Mouse (Mus musculus) v-Abl transformed pro-B cells (cell line): Measurements from ENCODE around the gene Shisa8.

ENCODE experiments used
- in situ Hi-C, 2 experiments: fragments of 400-800 bp; cut with MboI; formaldehyde crosslinking; loops; one replicate each; pipeline ENCODE4 v1.15.1; 2025; ENCODE audit not compliant: unreplicated experiment in 2 of 2

Gene Shisa8

DNA sequence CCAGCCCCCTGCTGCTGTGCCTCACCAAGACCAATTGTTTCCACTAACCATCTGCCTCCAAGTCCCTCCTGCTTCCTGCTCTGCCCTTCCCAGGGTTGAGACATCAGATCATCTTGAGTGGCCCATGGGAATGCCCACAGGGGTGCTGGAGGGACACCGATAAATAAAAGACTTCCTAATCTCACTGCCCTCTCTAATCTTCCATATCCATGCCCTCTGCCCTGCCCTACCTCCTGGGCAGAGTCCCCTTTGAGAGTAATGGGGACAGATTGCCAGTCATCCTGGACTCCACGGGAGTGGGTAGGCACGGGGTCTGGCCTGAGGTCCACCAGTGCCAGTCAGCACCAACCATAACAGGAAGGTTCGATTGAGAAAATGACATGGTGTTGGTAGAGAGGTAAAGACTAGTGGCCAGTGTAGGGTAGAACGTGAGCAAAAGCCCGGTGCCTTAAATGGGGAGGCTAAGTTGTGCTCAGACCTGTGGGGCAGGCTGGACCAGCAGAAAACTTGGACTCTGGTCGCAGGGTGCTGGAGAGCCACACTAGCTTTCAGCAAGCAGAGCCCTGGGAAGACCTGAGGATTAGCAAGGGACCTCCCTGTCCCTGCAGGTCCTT, 12.1 kb upstream of the Shisa8 start:
- in situ Hi-C loops: loop anchor here (5.0 kb wide), 2 partner anchors 37 to 82 kb away; no protein-coding TSS in a partner anchor

DNA sequence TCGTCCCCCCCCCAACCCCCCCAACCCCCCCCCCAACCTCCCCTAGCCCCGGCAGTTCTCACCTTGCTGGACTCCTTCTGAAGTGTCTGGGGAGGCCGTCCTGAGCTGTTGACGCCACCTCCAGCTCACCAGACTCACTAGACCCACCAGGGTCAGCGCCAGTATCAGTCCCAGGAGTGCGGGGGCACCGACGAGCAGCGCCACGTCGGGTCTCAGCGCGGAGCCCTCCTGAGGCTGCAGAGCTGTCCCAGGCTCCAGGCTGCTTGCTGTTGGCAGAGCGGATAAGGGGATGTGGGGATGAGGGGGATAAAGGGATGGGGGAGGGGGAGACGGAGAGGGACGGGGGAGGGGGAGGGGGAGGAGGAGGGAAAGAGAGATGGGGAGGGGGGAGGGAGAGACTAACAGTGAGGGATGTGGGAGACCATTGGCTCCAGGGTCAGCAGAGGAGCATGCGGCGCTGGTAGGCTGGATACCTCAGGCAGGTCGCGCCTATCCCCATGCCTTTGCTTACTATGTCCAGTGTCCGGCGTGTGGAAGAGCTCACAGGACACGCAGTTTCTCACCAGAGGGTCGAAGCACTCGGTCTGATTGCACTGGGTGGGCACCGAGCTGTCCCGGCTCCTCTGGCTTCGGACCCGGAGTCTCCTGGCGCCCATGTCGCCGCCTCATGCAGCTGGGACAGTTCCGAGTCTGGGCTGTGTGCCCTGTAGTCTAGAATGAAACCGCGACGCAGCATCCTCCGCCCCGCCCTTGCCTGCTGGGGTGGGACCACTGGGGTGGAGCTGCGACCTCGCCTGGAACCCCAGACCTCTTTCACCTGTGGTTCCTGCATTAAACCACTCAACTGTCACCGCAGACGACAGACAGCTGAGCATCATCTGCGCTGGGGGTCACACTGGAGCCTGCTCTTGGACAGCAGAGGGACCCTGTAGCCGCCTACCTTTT, 11.3 kb upstream of the Shisa8 start, which contains the start of gene Tnfrsf13c:
Tnfrsf13c (minus strand) TSS at position 713 of the 945 bp plus-strand sequence.
- in situ Hi-C loops: loop anchor here in 1 of 2 experiments (5.0 kb wide), 1 partner anchor 37 kb away; no protein-coding TSS in a partner anchor

DNA sequence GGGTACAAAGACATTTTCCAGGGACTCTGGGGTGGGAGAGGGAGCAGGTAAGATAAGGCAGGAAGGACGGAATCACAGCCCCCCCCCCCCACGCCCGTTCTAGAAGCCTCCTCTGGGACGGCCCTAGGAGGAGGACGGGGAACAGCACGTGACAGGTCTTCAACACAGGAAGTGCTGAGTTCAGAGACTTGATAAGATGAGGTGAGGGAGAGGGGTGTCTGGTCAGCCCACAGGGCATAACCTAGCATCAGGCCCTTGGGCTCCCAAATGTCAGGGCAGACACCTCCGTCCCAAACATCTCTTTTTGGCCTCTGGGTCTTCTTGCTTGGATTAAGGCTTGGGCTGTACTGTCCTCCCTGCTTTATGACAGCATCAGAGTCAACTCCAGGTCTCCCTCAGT, 10.6 kb upstream of the Shisa8 start:
- in situ Hi-C loops: loop anchor here in 1 of 2 experiments (5.0 kb wide), 1 partner anchor 36 kb away; no protein-coding TSS in a partner anchor

- in situ Hi-C loops: loop anchor here in 1 of 2 experiments (5.0 kb wide), 1 partner anchor 34 kb away; no protein-coding TSS in a partner anchor
Measured at GRCm38 (mm10) chr15:82221104-82221860, 8.7 kb upstream of the Shisa8 start.

DNA sequence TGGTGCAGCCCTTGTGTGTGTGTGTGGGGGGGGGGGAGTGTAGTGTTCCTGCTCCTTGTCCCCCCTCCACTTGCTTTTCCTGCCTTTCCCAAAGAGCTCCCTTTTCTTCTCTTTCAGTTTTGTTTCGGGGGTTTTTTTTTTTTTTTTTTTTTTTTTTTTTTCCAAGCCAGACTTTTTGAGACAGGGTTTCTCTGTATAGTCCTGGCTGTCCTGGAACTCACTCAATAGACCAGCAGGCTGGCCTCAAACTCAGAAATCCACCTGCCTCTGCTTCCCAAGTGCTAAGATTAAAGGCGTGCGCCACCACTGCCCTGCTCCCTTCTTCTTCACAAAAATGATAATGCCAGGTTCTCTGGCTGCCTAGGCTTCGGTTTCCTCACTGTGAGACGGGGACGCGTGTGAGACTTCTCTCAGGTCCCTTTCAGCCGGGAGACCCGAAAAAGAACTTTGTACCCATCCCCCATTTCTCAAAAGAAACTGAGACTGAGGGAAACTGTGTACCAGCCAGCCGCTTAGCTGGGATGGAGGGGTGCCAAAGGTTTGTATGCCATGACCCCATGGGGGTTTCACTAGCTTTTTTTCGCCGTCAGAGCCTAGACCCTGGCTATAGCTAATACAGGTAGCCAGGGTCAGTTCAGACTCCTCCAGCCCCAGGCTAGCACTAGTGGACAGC, 7.5 kb upstream of the Shisa8 start:
- in situ Hi-C loops: loop anchor here in 1 of 2 experiments (5.0 kb wide), 1 partner anchor 33 kb away; no protein-coding TSS in a partner anchor

DNA sequence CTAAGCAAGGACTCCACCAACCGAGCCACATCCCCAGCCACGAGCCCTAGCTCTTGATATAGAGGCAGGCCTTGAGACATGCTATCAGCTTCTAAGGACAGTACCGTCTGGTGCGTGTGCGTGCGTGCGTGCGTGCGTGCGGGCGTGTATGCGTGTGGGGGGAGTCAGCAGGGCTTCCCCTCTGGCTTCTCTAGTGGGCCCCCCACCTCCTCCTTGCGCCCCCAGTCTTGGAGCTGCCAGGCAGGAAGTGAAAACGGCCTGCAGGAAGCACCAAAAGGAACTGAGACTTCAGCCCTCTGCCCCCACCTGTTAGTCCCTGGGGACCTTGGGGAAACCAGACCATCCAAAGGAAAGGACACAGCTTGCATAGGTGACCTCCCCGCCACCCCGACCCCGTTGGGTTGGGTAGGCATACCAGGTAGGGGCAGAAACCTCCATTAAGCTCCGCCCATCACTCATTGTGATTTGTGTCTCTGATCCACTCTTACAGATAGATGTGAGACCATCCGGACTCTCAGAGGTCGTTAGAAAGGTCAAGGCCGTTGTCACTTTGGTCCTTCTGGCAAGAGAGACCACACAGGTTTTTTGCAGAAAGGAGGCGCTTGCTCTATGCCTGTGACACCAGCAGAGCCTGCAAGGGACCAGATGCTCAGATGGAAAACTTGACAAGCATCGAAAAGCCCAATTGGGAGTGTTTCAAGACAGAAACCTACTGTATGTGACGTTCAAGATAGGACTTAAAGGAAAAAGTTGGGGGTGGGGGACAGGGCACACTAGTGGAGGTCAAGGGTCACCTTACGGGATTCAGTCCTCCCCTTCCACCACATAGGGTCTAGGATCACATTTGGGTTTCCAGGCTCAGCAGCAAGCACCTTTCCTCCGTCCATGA, 6.4 kb upstream of the Shisa8 start:
- in situ Hi-C loops: no loop called here

GRCm38 (mm10) chr15:82217980-82218379, 5.4 kb upstream of the Shisa8 start:
- in situ Hi-C loops: no loop called here

DNA sequence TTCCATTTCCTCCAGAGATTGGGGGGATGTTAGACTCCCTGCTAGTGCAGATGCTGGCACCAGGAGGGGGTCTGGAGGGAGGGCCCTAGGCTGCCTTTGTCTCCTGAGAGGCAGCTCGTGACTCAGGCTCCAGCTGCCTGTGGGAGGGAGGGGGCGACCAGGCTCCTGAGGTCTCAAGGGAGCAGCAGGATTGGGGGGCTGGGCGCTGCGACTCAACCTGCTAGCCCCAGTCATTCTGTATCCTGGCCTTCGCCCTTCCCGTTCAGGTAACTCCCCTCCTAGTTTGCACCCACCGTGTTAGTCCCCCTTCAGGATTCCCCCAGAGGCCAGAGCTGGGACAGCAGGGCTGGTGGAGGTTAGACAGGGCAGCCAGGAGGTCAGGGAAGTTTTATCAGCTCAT, 4.4 kb upstream of the Shisa8 start:
- in situ Hi-C loops: no loop called here

DNA sequence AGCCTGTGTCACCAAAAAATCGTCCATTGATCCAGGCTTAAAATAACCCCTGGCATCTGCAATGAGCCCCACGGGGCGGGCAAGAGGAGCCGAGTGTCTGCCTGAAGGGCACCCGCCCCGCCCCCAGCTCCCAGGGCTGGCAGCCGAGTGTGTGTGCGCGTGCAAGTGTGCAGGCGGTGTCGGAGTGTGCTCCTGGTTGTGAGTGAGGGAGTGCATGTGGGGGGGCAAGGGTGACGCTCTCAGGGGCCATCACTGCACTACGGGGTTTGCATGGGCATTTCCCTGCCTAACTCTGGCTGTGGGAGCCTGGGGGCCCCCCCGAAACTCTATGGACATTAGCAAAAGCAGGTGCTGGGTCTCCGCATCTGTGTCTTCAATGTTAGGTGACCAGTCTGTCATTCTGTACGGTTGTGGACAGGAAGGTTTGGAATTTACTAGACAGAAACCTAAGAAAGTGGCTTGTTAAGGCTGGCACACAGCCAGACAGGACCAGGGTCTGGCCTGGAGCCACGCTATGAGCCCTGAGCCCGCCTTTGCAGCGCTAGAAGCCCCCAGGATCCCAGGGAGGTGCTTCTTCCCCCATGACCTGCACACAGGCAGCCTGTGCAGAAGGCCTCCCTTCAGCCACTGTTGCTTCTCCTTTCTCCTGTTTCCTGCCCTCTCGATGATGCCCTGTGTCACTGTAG, 3.7 kb upstream of the Shisa8 start:
- in situ Hi-C loops: no loop called here

- in situ Hi-C loops: no loop called here
Measured at GRCm38 (mm10) chr15:82215332-82216046, 2.9 kb upstream of the Shisa8 start.

- in situ Hi-C loops: no loop called here
Measured at GRCm38 (mm10) chr15:82213222-82213621, 607 bp upstream of the Shisa8 start.

DNA sequence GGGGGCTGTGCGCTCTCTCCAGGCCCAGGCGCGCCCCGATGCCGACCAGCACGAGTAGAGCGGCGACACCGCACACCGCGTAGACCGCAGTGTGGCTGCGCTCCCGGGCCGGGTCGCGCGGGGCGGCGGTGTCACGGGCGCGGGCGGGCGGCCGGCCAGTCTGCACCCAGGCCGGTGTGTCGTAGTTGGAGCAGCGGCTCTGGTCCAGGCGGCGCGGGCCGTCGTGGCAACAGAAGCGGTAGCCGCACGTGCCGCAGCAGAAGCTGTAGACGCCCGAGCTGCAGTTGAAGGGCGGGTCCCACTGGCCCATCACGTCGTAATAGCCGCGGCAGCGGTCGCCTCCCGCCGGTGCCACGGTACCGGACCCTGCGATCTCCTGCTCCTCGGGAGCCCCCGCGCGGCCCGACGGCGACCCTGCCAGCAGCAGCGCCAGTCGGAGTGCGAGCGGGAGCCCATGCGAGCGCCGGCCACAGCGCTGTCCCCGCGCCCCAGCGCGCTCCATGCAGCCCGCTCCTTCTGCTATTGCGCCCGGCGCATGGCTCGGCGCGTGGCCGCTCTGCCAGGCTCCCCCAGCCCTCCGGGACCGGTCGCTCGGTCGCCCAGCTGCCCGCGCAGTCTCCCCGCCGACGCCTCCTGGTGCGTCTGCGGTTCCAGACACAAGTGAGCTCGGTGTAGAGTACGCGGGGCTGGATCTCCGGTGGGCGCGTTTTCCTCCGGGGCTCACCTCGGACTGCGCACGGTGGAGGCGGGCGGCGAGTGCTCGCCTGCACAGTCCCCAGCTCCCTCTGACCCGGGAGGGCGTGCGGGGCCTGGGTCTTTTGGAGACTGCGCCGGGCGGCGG, 484 bp downstream of the Shisa8 start:
- in situ Hi-C loops: no loop called here

- in situ Hi-C loops: no loop called here
Measured at GRCm38 (mm10) chr15:82211281-82211680, 1.3 kb downstream of the Shisa8 start.

DNA sequence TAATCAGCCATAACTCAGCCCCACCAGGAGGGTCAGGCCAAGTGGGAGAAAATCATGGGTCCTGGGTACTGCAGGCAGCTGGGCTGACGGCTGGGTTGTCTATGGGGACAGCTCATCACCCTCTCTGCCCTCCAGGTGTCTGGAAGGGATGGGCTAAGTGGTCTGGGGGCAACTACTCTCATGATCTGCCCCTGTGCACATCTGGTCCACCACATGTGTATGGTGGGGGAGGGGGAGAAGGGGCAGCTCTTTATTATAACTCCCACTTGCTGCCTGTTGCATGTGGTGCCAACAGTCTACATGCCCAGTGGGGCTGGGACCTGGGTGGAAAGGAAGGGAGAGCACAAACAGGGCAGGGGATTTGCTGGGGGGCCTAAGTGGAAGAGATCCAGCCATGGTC, 1.8 kb downstream of the Shisa8 start:
- in situ Hi-C loops: no loop called here

- in situ Hi-C loops: no loop called here
Measured at GRCm38 (mm10) chr15:82209295-82210050, 3.1 kb downstream of the Shisa8 start.

DNA sequence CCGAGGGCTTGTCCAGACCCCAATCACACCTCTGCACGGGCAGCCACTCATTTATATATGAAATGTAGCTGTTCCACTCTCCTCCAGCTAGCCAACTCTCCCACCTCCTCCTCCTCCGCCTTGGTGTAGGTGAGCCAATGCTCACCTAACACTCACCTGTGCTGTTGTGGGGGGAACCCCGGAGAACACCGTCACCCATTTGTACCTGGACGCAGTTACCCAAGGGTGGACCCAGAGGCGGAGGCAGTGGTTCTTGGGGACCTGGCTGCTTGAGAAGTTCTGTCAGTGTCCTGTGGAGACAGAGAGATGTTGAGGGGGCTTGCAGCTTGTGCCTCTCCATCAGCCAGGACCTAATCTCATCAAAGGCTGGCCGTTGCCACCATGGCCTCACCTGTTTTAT, 4.3 kb downstream of the Shisa8 start:
- in situ Hi-C loops: no loop called here
